26 mouse cellular contexts compared by ENCODE assay signal in genomic region chr9:30591246-30591645, GRCm38 (mm10).
A peak's percentile ranks its signal among the peaks of the same experiment; 100 is the strongest.
DNase-seq lines count a peak whose midpoint lies in the region; ATAC-seq and TF ChIP-seq lines count a peak whose summit lies in the region.
"Had no signal": no experiment of that assay in that cellular context is flagged by ENCODE, and none has a peak within 500 bp of the region (broad histone marks: within the 10 kb centered on the region; RNA-seq: fewer than 3 reads in every experiment).

No protein-coding gene starts in this region.

- H3K4me2 ChIP-seq in hindbrain, postnatal 0 days (ENCODE audit: low read depth, low read length), result no peak overlapping the region
- no peak overlapping the region for H3K4me2 ChIP-seq in hindbrain, embryonic 14.5 days (replicated peaks)
- no peak overlapping the region for H3K4me2 ChIP-seq in limb, embryonic 13.5 days (replicated peaks)
- H3K4me2 ChIP-seq: embryonic facial prominence, embryonic 12.5 days; forebrain, embryonic 12.5 days had no signal

- no peaks in the 10 kb centered on the region for H3K4me1 ChIP-seq in hindbrain, postnatal 0 days (ENCODE audit: insufficient read depth, low read length)
- H3K4me1 ChIP-seq in hindbrain, embryonic 14.5 days (replicated peaks; ENCODE audit: control insufficient read depth, insufficient read depth, low read length), result no peaks in the 10 kb centered on the region
- peaks cover 7% of the 10 kb centered on the region for H3K4me1 ChIP-seq in limb, embryonic 13.5 days
- H3K4me1 ChIP-seq in limb, embryonic 10.5 days, result peaks cover 7% of the 10 kb centered on the region; the same call in 1 of the 2 replicates
- H3K4me1 ChIP-seq: embryonic facial prominence, embryonic 12.5 days; forebrain, embryonic 12.5 days had no signal

- 63% methylated on average over 5 of the region's 5 CpGs for WGBS in hindbrain, postnatal 0 days
- WGBS in hindbrain, embryonic 14.5 days, result 87% methylated on average over 5 of the region's 5 CpGs
- 78% methylated on average over 5 of the region's 5 CpGs for WGBS in limb, embryonic 13.5 days
- WGBS in limb, embryonic 10.5 days, result 90% methylated on average over 5 of the region's 5 CpGs

- no peak for TF ChIP-seq CTCF in hindbrain, postnatal 0 days (IDR thresholded peaks at IDR 0.05; ENCODE audit: low read depth)

- H3K36me3 ChIP-seq in hindbrain, postnatal 0 days (ENCODE audit: insufficient read depth, low read length), result no peaks in the 10 kb centered on the region
- H3K36me3 ChIP-seq in hindbrain, embryonic 14.5 days (replicated peaks; ENCODE audit: control insufficient read depth, insufficient read depth), result no peaks in the 10 kb centered on the region
- no peaks in the 10 kb centered on the region for H3K36me3 ChIP-seq in limb, embryonic 13.5 days
- H3K36me3 ChIP-seq in limb, embryonic 10.5 days, result no peaks in the 10 kb centered on the region
- H3K36me3 ChIP-seq: embryonic facial prominence, embryonic 10.5 days; embryonic facial prominence, embryonic 12.5 days; forebrain, embryonic 10.5 days; forebrain, embryonic 12.5 days; G1E had no signal

- H3K4me3 ChIP-seq in hindbrain, postnatal 0 days (ENCODE audit: low read length), result no peak overlapping the region
- no peak overlapping the region for H3K4me3 ChIP-seq in hindbrain, embryonic 14.5 days (replicated peaks; ENCODE audit: low read length)
- no peak overlapping the region for H3K4me3 ChIP-seq in limb, embryonic 13.5 days
- no peak overlapping the region for H3K4me3 ChIP-seq in limb, embryonic 10.5 days
- H3K4me3 ChIP-seq: embryonic facial prominence, embryonic 10.5 days; embryonic facial prominence, embryonic 12.5 days; forebrain, embryonic 10.5 days; forebrain, embryonic 12.5 days had no signal

- peak; percentile 71 to 77 for DNase-seq in cerebellum, postnatal 10 days
- no peak for DNase-seq in cerebellum, adult 11 months
- peak; percentile 9 for DNase-seq in hindbrain, postnatal 0 days (ENCODE audit: low spot score)
- no peak for DNase-seq in hindbrain, embryonic 14.5 days (ENCODE audit: low spot score)
- no peak for DNase-seq in limb, embryonic 10.5 days (ENCODE audit: low spot score)
- DNase-seq in fat pad, adult 2 months (ENCODE audit: extremely low read depth, low read depth, low spot score), result peak; percentile 14
- DNase-seq in layer of hippocampus, adult 9-11 months, result no peak
- DNase-seq: adrenal gland, adult 8-10 months; adrenal gland, postnatal 14 days; adrenal gland, postnatal 36 days; B cell, adult 2 months; cerebellum, adult 18-20 months; cerebellum, adult 8-10 months; cerebellum, adult 9-11 months had no signal

- no peaks in the 10 kb centered on the region for H3K27me3 ChIP-seq in hindbrain, postnatal 0 days (ENCODE audit: insufficient read depth, low read length)
- no peaks in the 10 kb centered on the region for H3K27me3 ChIP-seq in hindbrain, embryonic 14.5 days (ENCODE audit: control insufficient read depth, insufficient read depth, low read length)
- no peaks in the 10 kb centered on the region for H3K27me3 ChIP-seq in limb, embryonic 13.5 days
- no peaks in the 10 kb centered on the region for H3K27me3 ChIP-seq in limb, embryonic 10.5 days (ENCODE audit: low read depth, poor library complexity, severe bottlenecking)
- H3K27me3 ChIP-seq: CH12.LX; embryonic facial prominence, embryonic 12.5 days; forebrain, embryonic 12.5 days; Patski had no signal

- H3K9ac ChIP-seq in hindbrain, postnatal 0 days (replicated peaks; ENCODE audit: low read length), result no peak overlapping the region
- no peak overlapping the region for H3K9ac ChIP-seq in hindbrain, embryonic 14.5 days
- H3K9ac ChIP-seq in limb, embryonic 13.5 days, result no peak overlapping the region
- H3K9ac ChIP-seq: embryonic facial prominence, embryonic 12.5 days; forebrain, embryonic 12.5 days had no signal

- no peaks in the 10 kb centered on the region for H3K9me3 ChIP-seq in hindbrain, postnatal 0 days (ENCODE audit: low read length)
- H3K9me3 ChIP-seq in hindbrain, embryonic 14.5 days (ENCODE audit: control insufficient read depth, low read length), result no peaks in the 10 kb centered on the region
- no peaks in the 10 kb centered on the region for H3K9me3 ChIP-seq in limb, embryonic 13.5 days
- no peaks in the 10 kb centered on the region for H3K9me3 ChIP-seq in limb, embryonic 10.5 days (replicated peaks)
- H3K9me3 ChIP-seq: embryonic facial prominence, embryonic 10.5 days; embryonic facial prominence, embryonic 12.5 days; forebrain, embryonic 10.5 days; forebrain, embryonic 12.5 days; G1E had no signal

- peak; percentile 43; the same call in 1 of the 2 replicates for ATAC-seq in hindbrain, postnatal 0 days
- no peak for ATAC-seq in hindbrain, embryonic 14.5 days (ENCODE audit: low FRiP score)
- ATAC-seq in limb, embryonic 13.5 days (ENCODE audit: low FRiP score, low read depth), result peak; percentile 32; the same call in 1 of the 2 replicates
- ATAC-seq: activated CD4-positive, CD25-positive, alpha-beta regulatory T cell, adult 4 months; CD4-positive, CD25-positive, alpha-beta regulatory T cell, adult 4 months; forebrain, embryonic 14.5 days; forebrain, embryonic 16.5 days; Patski had no signal

- no peak overlapping the region for H3K27ac ChIP-seq in hindbrain, postnatal 0 days
- no peak overlapping the region for H3K27ac ChIP-seq in hindbrain, embryonic 14.5 days
- H3K27ac ChIP-seq in limb, embryonic 13.5 days, result no peak overlapping the region
- H3K27ac ChIP-seq in limb, embryonic 10.5 days, result no peak overlapping the region
- H3K27ac ChIP-seq: embryonic facial prominence, embryonic 12.5 days; forebrain, embryonic 12.5 days had no signal

Comparison
In these comparisons a context has a peak if more than half of its experiments do, and no peak if none do; other contexts are left out.
1. DNase-seq: peak in cerebellum, postnatal 10 days (2 of 2), hindbrain, postnatal 0 days (single experiment) and fat pad, adult 2 months (single experiment); none in cerebellum, adult 11 months (single experiment), hindbrain, embryonic 14.5 days (single experiment), limb, embryonic 10.5 days (single experiment) and layer of hippocampus, adult 9-11 months (single experiment).